Mouse (Mus musculus) stomach, embryonic 14.5 days (tissue): ENCODE measurements at regions not wholly inside any gene's neighbourhood (a gene's known extent, or its start where the extent isn't known, plus 50 kb on each side); places are given as distances from the start of the nearest gene placed in this dataset.

Experiments used
- ATAC-seq: fragments of 200-750 bp; cut with Nextera tagmentation; 2 replicates; pipeline ENCODE4 v1.8.0; 2017; ENCODE audit warnings: low read depth, moderate TSS enrichment; ENCODE audit not compliant: insufficient number of reproducible peaks, insufficient read depth, low FRiP score
- H3K27ac ChIP-seq: fragments of 300-500 bp; sonication (generic); 2 replicates; pipeline ENCODE4 v1.5.1; 2014; ENCODE audit warnings: mild to moderate bottlenecking, low read length, moderate library complexity, mixed read lengths
- H3K27me3 ChIP-seq: fragments of 300-500 bp; sonication (generic); 2 replicates; pipeline ENCODE4 v1.6.1; 2014; ENCODE audit warnings: low read length, control low read depth, mixed read lengths; ENCODE audit not compliant: control insufficient read depth, insufficient read depth
- H3K36me3 ChIP-seq: fragments of 300-500 bp; sonication (generic); 2 replicates; pipeline ENCODE4 v1.6.1; 2014; ENCODE audit warnings: mild to moderate bottlenecking, control low read depth, low read length, moderate library complexity, mixed read lengths; ENCODE audit not compliant: control insufficient read depth, insufficient read depth
- H3K4me1 ChIP-seq: fragments of 300-500 bp; sonication (generic); 2 replicates; pipeline ENCODE4 v1.6.1; 2014; ENCODE audit warnings: low read length, control low read depth, mixed read lengths; ENCODE audit not compliant: control insufficient read depth, insufficient read depth
- H3K4me2 ChIP-seq: fragments of 300-500 bp; sonication (generic); replicated peaks from 2 replicates; pipeline ENCODE4 v1.6.1; 2014; ENCODE audit warnings: low read depth, low read length, control low read depth
- H3K4me3 ChIP-seq: fragments of 300-500 bp; sonication (generic); 2 replicates; pipeline ENCODE4 v1.5.1; 2014; ENCODE audit warnings: low read depth, low read length, control low read depth
- H3K9ac ChIP-seq: fragments of 300-500 bp; sonication (generic); replicated peaks from 2 replicates; pipeline ENCODE4 v1.6.1; 2014; ENCODE audit warnings: low read depth, mild to moderate bottlenecking, control low read depth, low read length, moderate library complexity, mixed read lengths
- H3K9me3 ChIP-seq: fragments of 300-500 bp; sonication (generic); 2 replicates; pipeline ENCODE4 v1.6.1; 2016; ENCODE audit warnings: low read depth, low read length, control low read depth; ENCODE audit not compliant: control insufficient read depth
- WGBS: fragments of 180-500 bp; shearing (Covaris S2); extraction: QIAGEN DNeasy Blood & Tissue Kit; methylation state at CpG from one replicate; pipeline ENCODE4 v1.1.7; 2014; 5-methylcytosine and 5-hydroxymethylcytosine counted together

- Histone ChIP-seq H3K27me3 (no peaks in the 10 kb centered on the region), H3K9me3 (no peaks in the 10 kb centered on the region), H3K9ac (no peak overlapping the region), H3K36me3 (no peaks in the 10 kb centered on the region), H3K4me2 (no peak overlapping the region), H3K4me3 (no peak overlapping the region), H3K4me1 (no peaks in the 10 kb centered on the region), H3K27ac (no peak overlapping the region)
- 59% methylated on average over 5 of the region's 5 CpGs for WGBS
- no peak for ATAC-seq
These were observed 847.8 kb upstream of the Gm5150 start for GRCm38 (mm10) chr3:16853992-16854391.

GRCm38 (mm10) chr3:16846785-16847520 is 840.7 kb upstream of the Gm5150 start:
- H3K27ac ChIP-seq, result no peak overlapping the region
- no peak overlapping the region for H3K9ac ChIP-seq
- 69% methylated on average over 4 of the region's 4 CpGs for WGBS
- H3K4me2 ChIP-seq, result no peak overlapping the region
- H3K27me3 ChIP-seq, result no peaks in the 10 kb centered on the region
- H3K4me1 ChIP-seq, result no peaks in the 10 kb centered on the region
- no peaks in the 10 kb centered on the region for H3K36me3 ChIP-seq
- ATAC-seq, result no peak
- H3K4me3 ChIP-seq, result no peak overlapping the region
- no peaks in the 10 kb centered on the region for H3K9me3 ChIP-seq

GRCm38 (mm10) chr3:16820536-16820935 is 814.3 kb upstream of the Gm5150 start:
- H3K9me3 ChIP-seq, result no peaks in the 10 kb centered on the region
- no peak for ATAC-seq
- no peaks in the 10 kb centered on the region for H3K27me3 ChIP-seq
- H3K36me3 ChIP-seq, result no peaks in the 10 kb centered on the region
- no peak overlapping the region for H3K4me3 ChIP-seq
- H3K4me2 ChIP-seq, result no peak overlapping the region
- no peaks in the 10 kb centered on the region for H3K4me1 ChIP-seq
- H3K9ac ChIP-seq, result no peak overlapping the region
- H3K27ac ChIP-seq, result no peak overlapping the region
- WGBS, result 76% methylated on average over 6 of the region's 6 CpGs

DNA sequence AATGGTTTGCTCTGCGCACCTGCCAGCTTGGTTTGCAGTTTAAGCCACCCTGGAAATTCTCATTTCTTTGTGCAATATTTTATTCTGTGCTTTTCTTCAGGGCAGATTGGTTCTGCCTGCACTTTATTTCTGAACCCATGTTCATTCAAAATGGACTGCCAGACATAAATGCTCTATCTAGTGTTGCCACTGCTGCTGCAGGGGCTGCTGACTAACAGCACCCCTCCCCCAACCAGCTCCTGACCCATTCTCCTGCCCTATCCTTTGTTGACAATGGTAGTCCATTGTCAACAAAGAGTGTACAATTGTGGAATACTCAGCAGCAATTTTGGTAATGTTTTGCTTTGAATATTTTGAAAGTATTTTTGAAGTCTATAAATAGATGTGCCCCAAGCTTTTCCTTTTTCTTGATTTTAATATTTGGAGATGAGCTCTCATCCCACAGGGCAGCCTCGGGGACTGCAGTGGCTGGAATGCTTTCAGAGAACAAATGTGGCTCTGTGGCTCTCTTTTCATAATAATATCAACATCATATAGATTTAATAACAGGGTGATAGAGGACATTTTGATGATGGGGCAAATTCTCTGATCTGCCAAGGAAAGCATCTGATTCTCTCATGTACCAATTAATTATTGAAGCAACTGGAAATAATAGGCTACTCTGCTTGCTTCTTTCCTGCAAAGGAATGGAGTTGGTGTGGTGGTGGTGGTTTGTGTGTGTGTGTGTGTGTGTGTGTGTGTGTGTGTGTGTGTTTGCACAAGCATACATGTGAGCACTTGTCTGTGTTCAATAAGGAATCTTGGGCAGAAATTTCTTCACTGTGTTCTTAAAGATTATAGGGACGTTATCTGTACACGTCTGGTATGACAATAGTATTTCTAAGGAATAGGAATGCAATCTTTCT is 813.2 kb upstream of the Gm5150 start:
- no peak overlapping the region for H3K9ac ChIP-seq
- no peak overlapping the region for H3K4me2 ChIP-seq
- 68% methylated on average over 4 of the region's 4 CpGs for WGBS
- no peaks in the 10 kb centered on the region for H3K9me3 ChIP-seq
- no peaks in the 10 kb centered on the region for H3K4me1 ChIP-seq
- no peak overlapping the region for H3K4me3 ChIP-seq
- H3K27ac ChIP-seq, result no peak overlapping the region
- H3K36me3 ChIP-seq, result no peaks in the 10 kb centered on the region
- H3K27me3 ChIP-seq, result no peaks in the 10 kb centered on the region
- ATAC-seq, result no peak

- H3K27ac ChIP-seq, result no peak overlapping the region
- H3K4me1 ChIP-seq, result no peaks in the 10 kb centered on the region
- ATAC-seq, result no peak
- H3K4me2 ChIP-seq, result no peak overlapping the region
- no peaks in the 10 kb centered on the region for H3K27me3 ChIP-seq
- H3K36me3 ChIP-seq, result no peaks in the 10 kb centered on the region
- WGBS, result 37% methylated on average over 2 of the region's 2 CpGs
- no peaks in the 10 kb centered on the region for H3K9me3 ChIP-seq
- no peak overlapping the region for H3K9ac ChIP-seq
- H3K4me3 ChIP-seq, result no peak overlapping the region
These were observed 810.6 kb upstream of the Gm5150 start for GRCm38 (mm10) chr3:16816814-16817213.

DNA sequence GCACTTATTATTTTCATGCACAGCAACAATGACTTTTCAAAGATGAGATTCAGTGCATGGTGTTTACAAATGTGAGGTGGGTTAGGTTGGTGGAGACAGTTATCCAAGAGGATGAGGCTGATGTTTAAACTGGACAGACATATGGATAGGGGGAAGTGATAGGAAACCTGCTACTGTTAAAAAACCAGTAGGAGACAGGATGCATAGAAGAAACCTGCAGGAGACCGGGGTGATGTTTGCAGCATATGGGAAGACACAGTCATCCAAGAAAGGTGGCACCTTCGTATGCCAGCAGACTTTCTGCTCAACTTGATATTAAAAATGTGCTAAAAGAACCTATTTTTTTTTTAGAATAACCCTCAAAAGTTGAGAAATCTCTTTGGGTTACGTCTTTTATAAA is 809.9 kb upstream of the Gm5150 start:
- Histone ChIP-seq H3K27me3 (no peaks in the 10 kb centered on the region), H3K27ac (no peak overlapping the region), H3K4me1 (no peaks in the 10 kb centered on the region), H3K9ac (no peak overlapping the region), H3K9me3 (no peaks in the 10 kb centered on the region), H3K4me2 (no peak overlapping the region), H3K4me3 (no peak overlapping the region), H3K36me3 (no peaks in the 10 kb centered on the region)
- 57% methylated on average over 3 of the region's 3 CpGs for WGBS
- ATAC-seq, result no peak

DNA sequence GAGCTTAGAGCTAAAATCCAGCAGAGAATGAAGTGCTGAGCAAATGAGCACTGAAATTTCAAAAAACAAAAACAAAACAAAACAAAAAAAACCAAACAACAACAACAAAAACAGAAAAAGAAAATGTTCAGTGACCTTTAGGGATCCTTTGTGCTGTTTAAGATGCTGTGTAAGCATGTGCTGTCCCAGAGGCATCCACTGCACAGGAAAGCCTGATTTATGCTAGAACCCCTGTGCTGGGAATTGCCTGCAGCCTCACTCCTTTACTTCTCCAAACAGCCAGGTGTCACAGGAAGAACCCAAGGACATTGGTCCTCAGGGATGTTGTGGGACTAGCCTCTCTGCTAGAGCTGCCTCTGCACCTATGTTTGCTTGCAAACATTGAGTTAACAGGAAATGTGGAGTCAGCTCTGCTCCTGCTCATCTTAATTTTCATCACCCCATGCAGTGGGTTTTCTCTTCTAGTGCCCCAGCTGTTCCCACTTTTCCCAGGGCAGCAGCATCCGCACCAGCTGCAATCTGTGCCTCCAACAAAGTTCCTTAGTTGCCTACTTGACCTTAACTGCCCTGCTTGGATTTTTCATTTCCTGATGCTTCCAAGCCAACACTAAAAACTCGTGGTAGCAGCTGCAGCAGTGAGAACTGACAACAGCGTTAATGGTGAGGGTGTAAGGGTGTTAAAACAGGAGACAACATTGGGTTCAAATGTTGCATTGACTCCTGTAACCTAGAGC is 804.8 kb upstream of the Gm5150 start:
- WGBS, result 31% methylated on average over 3 of the region's 3 CpGs
- Histone ChIP-seq H3K27ac (no peak overlapping the region), H3K4me2 (no peak overlapping the region), H3K27me3 (no peaks in the 10 kb centered on the region), H3K9me3 (no peaks in the 10 kb centered on the region), H3K4me3 (no peak overlapping the region), H3K4me1 (no peaks in the 10 kb centered on the region), H3K36me3 (no peaks in the 10 kb centered on the region), H3K9ac (no peak overlapping the region)
- ATAC-seq, result no peak

DNA sequence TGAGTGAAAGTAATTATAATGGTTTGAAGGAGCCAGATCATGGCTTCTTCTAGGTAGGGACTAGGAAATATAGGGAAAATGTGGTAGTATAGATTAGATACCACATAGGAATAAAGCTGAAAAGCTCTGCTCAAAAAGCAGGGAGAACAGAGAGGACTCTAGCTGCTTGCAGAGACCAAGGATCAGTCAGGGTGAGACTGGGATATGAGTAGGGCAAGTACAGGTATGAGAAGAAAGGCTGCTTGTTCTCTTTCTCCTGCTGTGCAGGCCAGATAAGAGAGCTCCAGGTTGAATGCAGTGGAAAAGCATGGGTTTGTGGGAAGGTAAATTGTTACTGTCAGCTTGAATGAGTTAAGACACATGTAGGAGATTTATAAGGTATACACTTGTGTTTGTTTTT is 797.4 kb upstream of the Gm5150 start:
- no peaks in the 10 kb centered on the region for H3K27me3 ChIP-seq
- no peak overlapping the region for H3K4me3 ChIP-seq
- ATAC-seq, result no peak
- no peak overlapping the region for H3K4me2 ChIP-seq
- H3K9ac ChIP-seq, result no peak overlapping the region
- no peaks in the 10 kb centered on the region for H3K9me3 ChIP-seq
- H3K27ac ChIP-seq, result no peak overlapping the region
- no peaks in the 10 kb centered on the region for H3K4me1 ChIP-seq
- H3K36me3 ChIP-seq, result no peaks in the 10 kb centered on the region
